Mouse (Mus musculus) forebrain, embryonic 13.5 days (tissue): ENCODE measurements around the gene Myl6b. TPM values are rescaled to one million over a fixed set of nuclear protein-coding genes. Genes with fewer than 3 reads are reported as not detected.
A peak's percentile ranks its signal among the peaks of the same experiment; 100 is the strongest.

ENCODE experiments used
- ATAC-seq: fragments of 200-750 bp; cut with Nextera tagmentation; 2 replicates; pipeline ENCODE4 v1.8.0; 2017
- H3K27ac ChIP-seq: fragments of 300-500 bp; sonication (generic); 2 replicates; pipeline ENCODE4 v1.5.1; 2015; ENCODE audit warnings: inconsistent platforms, mild to moderate bottlenecking, moderate library complexity
- H3K27me3 ChIP-seq: fragments of 300-500 bp; sonication (generic); 2 replicates; pipeline ENCODE4 v1.6.1; 2015; ENCODE audit warnings: mild to moderate bottlenecking, inconsistent platforms
- H3K36me3 ChIP-seq: fragments of 300-500 bp; sonication (generic); 2 replicates; pipeline ENCODE4 v1.6.1; 2015; ENCODE audit warnings: mild to moderate bottlenecking, inconsistent platforms; ENCODE audit not compliant: poor library complexity, severe bottlenecking
- H3K4me1 ChIP-seq: fragments of 300-500 bp; sonication (generic); 2 replicates; pipeline ENCODE4 v1.6.1; 2015; ENCODE audit warnings: inconsistent platforms
- H3K4me2 ChIP-seq: fragments of 300-500 bp; sonication (generic); 2 replicates; pipeline ENCODE4 v1.6.1; 2015; ENCODE audit warnings: inconsistent platforms, mild to moderate bottlenecking, moderate library complexity
- H3K4me3 ChIP-seq: fragments of 300-500 bp; sonication (generic); 2 replicates; pipeline ENCODE4 v1.5.1; 2015; ENCODE audit warnings: mild to moderate bottlenecking, inconsistent platforms
- H3K9ac ChIP-seq: fragments of 300-500 bp; sonication (generic); 2 replicates; pipeline ENCODE4 v1.6.1; 2015; ENCODE audit warnings: mild to moderate bottlenecking, inconsistent platforms
- H3K9me3 ChIP-seq: fragments of 300-500 bp; sonication (generic); replicated peaks from 2 replicates; pipeline ENCODE4 v1.6.1; 2016; ENCODE audit warnings: inconsistent platforms
- WGBS: fragments of 180-500 bp; shearing (Covaris S2); methylation state at CpG from one replicate; pipeline ENCODE4 v1.1.7; 2015; 5-methylcytosine and 5-hydroxymethylcytosine counted together
- polyA plus RNA-seq: library from polyadenylated mRNA; unstranded; fragments of >200 nt; fragmentation: Nextera tagmentation; extraction: Ambion mirVana; gene quantifications from 2 replicates; pipeline ENCODE4 v1.2.1, GENCODE M21; 2015

The Myl6b gene
- polyA plus RNA-seq, 1 experiment from 2014 or later = 4.1 TPM

DNA sequence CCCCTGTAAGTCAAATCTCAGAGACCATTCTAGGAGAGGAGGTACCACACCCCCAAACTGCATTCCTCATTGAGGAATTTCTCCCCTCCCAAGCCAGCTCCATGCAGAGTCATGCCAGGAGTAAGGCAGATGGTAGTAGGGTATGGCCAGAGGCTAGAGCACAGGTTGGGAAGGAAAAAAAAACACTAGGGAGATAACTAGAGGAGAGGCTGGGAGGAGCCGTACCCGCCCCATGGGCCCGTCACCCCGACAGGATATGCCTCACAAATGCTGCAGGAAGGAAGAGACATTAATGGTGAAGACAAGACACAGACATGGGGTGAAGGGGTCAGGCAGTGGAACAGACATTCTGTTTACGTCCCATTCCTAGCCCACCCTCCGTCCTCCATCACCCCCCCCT is 7.0 kb downstream of the Myl6b start:
- no peak for ATAC-seq
- Histone ChIP-seq H3K27me3 (no peaks in the 10 kb centered on the region), H3K27ac (no peak overlapping the region), H3K4me2 (peak overlapping the region; percentile 82), H3K9me3 (no peaks in the 10 kb centered on the region), H3K4me1 (peaks cover 28% of the 10 kb centered on the region), H3K9ac (peak overlapping the region; percentile 40; the same call in 1 of the 2 replicates), H3K36me3 (peaks cover 55% of the 10 kb centered on the region), H3K4me3 (peak overlapping the region; percentile 73; the same call in 1 of the 2 replicates)
- WGBS = 85% methylated on average over 6 of the region's 6 CpGs

DNA sequence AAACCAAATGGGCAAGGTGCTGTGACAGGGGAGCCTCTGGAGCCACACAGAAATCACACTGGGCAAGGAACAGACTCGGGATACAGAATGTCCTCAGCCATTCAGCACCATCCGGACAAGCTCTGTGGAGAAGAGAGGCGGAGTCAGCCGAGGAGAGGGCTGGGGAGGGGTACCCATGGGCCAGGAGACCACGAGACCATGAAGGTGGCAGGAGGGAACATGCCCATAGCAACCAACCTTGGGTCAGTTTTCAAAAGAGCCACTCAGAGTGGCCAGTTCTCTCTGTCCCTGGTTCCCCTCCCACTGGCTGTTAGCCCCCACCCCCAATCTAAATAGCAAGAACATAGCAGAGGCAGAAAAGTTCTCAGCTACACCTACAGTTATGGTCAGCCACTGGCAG is 7.6 kb downstream of the Myl6b start:
- Histone ChIP-seq H3K4me2 (no peak overlapping the region), H3K9me3 (no peaks in the 10 kb centered on the region), H3K9ac (no peak overlapping the region), H3K27me3 (no peaks in the 10 kb centered on the region), H3K4me3 (0 out of 2 replicates have a peak overlapping the region, but pooled peaks have one; percentile 6), H3K27ac (no peak overlapping the region), H3K36me3 (peaks cover 60% of the 10 kb centered on the region), H3K4me1 (peaks cover 28% of the 10 kb centered on the region)
- ATAC-seq = no peak
- WGBS = 46% methylated on average over 5 of the region's 5 CpGs

DNA sequence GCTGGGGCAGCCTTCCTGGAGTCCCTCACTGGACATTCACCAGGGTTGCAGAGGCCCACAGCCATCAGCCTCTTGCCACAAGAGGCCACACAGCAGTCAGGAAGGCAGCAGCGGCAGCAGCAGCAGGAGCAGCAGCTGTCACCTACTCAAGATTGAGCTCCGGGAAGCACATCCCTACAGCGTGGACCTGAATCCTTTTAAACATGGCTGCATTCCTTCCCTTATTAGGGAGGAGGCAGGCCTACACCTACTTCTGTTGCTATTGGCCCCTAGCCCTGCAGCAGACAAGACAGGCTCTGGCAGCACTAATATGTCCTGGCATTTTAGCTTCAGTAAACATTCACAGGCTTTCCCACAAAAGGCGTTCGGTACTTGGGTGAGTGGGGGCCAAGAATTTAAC is 8.3 kb downstream of the Myl6b start:
- no peak overlapping the region for H3K27ac ChIP-seq
- peaks cover 67% of the 10 kb centered on the region for H3K36me3 ChIP-seq
- 78% methylated on average over 5 of the region's 5 CpGs for WGBS
- 0 out of 2 replicates have a peak overlapping the region, but pooled peaks have one; percentile 18 for H3K9ac ChIP-seq
- no peak for ATAC-seq
- no peaks in the 10 kb centered on the region for H3K27me3 ChIP-seq
- H3K4me1 ChIP-seq = peaks cover 28% of the 10 kb centered on the region
- H3K4me2 ChIP-seq = no peak overlapping the region
- H3K9me3 ChIP-seq = no peaks in the 10 kb centered on the region
- no peak overlapping the region for H3K4me3 ChIP-seq

DNA sequence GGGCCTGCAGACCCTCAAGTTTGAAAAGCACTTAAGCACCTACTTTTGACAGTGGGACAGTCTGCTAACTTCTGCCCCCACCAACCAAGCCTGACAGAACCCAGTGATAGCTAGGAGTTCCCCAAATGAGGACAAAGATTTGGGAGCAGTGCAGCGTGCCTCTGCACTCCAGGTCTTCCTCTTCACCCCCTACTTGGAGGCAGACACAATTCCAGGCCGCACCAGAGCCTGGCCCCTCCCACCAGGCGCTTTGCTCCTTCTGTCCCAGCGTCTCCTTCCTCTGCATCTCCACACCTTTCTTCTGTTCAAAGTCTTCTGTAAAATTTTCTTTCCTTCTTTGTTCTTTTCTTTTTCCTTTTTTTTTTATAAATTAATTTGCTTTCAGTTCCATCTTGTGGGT is 8.7 kb downstream of the Myl6b start:
- ATAC-seq = no peak
- H3K36me3 ChIP-seq = peaks cover 71% of the 10 kb centered on the region
- no peak overlapping the region for H3K4me3 ChIP-seq
- no peaks in the 10 kb centered on the region for H3K27me3 ChIP-seq
- H3K4me1 ChIP-seq = peaks cover 24% of the 10 kb centered on the region
- no peaks in the 10 kb centered on the region for H3K9me3 ChIP-seq
- H3K4me2 ChIP-seq = no peak overlapping the region
- no peak overlapping the region for H3K27ac ChIP-seq
- WGBS = 67% methylated on average over 4 of the region's 4 CpGs
- H3K9ac ChIP-seq = 0 out of 2 replicates have a peak overlapping the region, but pooled peaks have one; percentile 18

DNA sequence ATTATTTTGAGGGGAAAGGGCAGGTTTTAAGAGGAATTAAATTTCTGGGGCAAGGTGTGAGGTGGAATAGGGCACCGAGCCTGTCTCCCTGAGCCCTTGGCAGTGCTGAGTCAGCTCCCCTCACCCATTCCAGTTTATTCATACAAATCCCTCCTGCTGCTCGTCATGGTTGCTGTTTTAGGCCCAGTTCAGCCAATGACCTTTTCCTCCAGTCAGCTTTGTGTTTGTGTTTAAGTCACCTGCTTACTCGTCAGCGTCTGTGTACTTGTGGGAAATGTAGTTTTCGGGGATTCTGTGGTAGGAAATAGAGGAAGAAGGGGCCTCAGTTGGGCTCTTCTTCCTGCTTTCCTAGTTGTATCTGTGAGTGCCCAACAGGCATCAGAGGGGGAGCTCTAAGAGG is 9.1 kb downstream of the Myl6b start:
- 0 out of 2 replicates have a peak overlapping the region, but pooled peaks have one; percentile 18 for H3K9ac ChIP-seq
- no peak overlapping the region for H3K4me2 ChIP-seq
- 69% methylated on average over 5 of the region's 5 CpGs for WGBS
- H3K9me3 ChIP-seq = no peaks in the 10 kb centered on the region
- no peaks in the 10 kb centered on the region for H3K27me3 ChIP-seq
- peaks cover 20% of the 10 kb centered on the region for H3K4me1 ChIP-seq
- H3K27ac ChIP-seq = no peak overlapping the region
- no peak overlapping the region for H3K4me3 ChIP-seq
- peaks cover 75% of the 10 kb centered on the region for H3K36me3 ChIP-seq
- ATAC-seq = no peak

DNA sequence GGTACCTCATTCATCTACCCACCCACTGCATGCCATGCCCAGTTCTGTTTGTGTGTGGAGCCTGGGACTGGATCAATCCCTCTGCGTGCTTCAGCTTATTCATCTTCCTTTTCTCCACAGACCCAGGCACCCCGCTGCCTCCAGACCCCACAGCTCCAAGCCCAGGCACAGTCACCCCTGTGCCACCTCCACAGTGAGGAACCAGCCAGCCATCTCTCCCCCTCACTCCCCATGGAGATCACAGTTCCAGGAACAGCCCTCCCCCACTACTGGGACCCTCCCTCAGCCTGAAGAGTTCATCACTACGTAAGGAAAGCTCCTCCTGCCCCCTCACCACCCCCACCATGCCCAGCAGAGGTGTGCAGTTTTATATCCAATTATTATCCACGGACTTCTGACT is 9.7 kb downstream of the Myl6b start:
- no peaks in the 10 kb centered on the region for H3K27me3 ChIP-seq
- WGBS = 88% methylated on average over 4 of the region's 4 CpGs
- no peak overlapping the region for H3K27ac ChIP-seq
- no peak for ATAC-seq
- H3K4me3 ChIP-seq = no peak overlapping the region
- H3K4me1 ChIP-seq = peaks cover 19% of the 10 kb centered on the region
- H3K36me3 ChIP-seq = peaks cover 81% of the 10 kb centered on the region
- H3K9me3 ChIP-seq = no peaks in the 10 kb centered on the region
- no peak overlapping the region for H3K9ac ChIP-seq
- no peak overlapping the region for H3K4me2 ChIP-seq

DNA sequence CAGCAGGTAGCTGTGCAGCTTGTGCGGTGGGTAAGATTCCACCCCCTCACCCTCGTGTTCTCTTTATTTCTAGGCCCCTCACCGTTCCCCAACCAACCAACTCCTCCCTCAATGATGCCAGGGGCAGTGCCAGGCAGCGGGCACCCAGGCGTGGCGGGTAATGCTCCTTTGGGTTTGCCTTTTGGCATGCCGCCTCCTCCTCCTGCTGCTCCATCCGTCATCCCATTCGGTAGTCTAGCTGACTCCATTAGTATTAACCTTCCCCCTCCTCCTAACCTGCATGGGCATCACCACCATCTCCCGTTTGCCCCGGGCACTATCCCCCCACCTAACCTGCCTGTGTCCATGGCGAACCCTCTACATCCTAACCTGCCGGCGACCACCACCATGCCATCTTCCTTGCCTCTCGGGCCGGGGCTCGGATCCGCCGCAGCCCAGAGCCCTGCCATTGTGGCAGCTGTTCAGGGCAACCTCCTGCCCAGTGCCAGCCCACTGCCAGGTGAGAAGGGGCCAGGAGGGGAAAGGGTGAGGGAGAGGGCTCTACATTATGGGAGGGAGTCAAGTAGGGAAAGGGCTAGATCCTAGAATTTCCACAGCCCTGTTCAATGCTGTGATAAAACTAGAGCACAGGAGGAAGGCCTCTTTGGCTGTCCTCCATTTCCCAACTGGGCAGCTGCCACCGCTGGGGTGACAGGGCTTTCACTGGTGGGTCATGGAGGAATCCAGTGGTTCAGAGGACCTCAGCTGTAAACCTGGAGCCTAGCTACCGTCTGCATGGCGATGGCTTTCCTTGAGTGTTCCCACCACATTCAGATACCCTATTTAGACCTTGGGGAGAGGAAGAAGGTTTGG is 10.4 kb downstream of the Myl6b start:
- no peaks in the 10 kb centered on the region for H3K9me3 ChIP-seq
- H3K27ac ChIP-seq = no peak overlapping the region; the same call in 1 of the 2 replicates
- H3K36me3 ChIP-seq = peaks cover 88% of the 10 kb centered on the region
- H3K27me3 ChIP-seq = no peaks in the 10 kb centered on the region
- 0 out of 2 replicates have a peak overlapping the region, but pooled peaks have one; percentile 16 for H3K9ac ChIP-seq
- no peak overlapping the region for H3K4me2 ChIP-seq
- no peak for ATAC-seq
- WGBS = 95% methylated on average over 22 of the region's 22 CpGs
- no peak overlapping the region for H3K4me3 ChIP-seq
- H3K4me1 ChIP-seq = peaks cover 19% of the 10 kb centered on the region

DNA sequence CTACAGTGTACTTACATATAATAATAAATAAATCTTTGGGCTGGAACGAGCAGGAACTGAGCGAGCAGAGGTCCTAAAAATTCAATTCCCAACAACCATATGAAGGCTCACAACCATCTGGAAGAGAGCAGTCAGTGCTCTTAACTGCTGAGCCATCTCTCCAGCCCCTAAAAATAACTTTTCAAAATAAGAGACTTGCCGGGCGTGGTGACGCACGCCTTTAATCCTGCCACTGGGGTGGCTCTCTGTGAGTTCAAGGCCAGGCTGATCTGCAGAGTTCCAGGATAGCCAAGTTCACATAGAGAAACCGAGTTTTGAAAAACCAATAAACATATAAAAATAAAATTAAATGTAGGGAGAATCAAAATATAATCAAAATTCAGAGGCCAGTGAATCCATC is 12.1 kb downstream of the Myl6b start:
- H3K36me3 ChIP-seq = peaks cover 98% of the 10 kb centered on the region
- ATAC-seq = no peak
- H3K9me3 ChIP-seq = no peaks in the 10 kb centered on the region
- H3K4me3 ChIP-seq = no peak overlapping the region
- H3K27ac ChIP-seq = no peak overlapping the region
- no peak overlapping the region for H3K9ac ChIP-seq
- H3K27me3 ChIP-seq = no peaks in the 10 kb centered on the region
- no peak overlapping the region for H3K4me2 ChIP-seq
- peaks cover 4% of the 10 kb centered on the region for H3K4me1 ChIP-seq
- WGBS = 95% methylated on average over 7 of the region's 7 CpGs

DNA sequence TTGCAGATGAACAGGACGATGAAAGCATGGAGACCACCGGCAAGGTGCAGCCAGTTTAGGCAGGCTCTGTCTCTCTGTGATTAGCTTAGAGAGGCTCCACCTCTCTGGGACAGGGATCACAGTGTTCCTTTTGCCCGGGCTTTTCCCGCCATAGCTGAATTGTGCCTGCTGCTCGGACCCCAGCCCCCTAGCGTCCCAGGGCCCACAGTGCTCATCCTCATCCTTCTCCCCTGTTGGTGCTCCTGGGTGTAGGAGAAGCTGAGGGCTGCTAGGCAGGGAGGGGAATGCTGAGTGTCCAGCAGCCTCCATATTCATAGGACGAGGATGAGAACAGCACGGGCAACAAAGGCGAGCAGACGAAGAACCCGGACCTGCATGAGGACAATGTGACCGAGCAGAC is 24.1 kb downstream of the Myl6b start:
- Histone ChIP-seq H3K27me3 (no peaks in the 10 kb centered on the region), H3K36me3 (peaks cover 96% of the 10 kb centered on the region), H3K27ac (no peak overlapping the region), H3K4me2 (no peak overlapping the region), H3K9ac (no peak overlapping the region), H3K9me3 (no peaks in the 10 kb centered on the region), H3K4me3 (no peak overlapping the region), H3K4me1 (no peaks in the 10 kb centered on the region)
- 82% methylated on average over 12 of the region's 12 CpGs for WGBS
- ATAC-seq = no peak

DNA sequence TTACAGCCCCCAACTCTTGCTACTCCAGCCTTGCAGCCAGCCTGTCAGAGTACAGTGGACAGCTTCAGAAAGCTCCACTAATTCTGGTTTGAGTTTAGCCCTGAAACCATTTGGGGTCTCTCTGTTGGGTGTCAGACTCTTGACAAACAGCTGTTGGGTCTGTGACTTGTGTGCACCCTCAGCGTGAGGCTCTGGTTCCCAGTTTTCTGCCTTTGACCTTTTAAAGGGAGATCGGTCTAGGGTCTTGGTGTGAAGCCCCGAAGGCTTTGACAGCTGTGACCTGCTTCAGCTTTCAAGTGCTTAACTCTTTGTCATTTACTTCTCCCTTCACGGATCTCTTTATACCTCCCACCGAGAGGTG is 38.2 kb downstream of the Myl6b start:
- ATAC-seq = no peak
- Histone ChIP-seq H3K4me3 (peak overlapping the region; percentile 98), H3K27ac (peak overlapping the region; percentile 97), H3K4me1 (peaks cover 19% of the 10 kb centered on the region), H3K36me3 (peaks cover 42% of the 10 kb centered on the region), H3K9ac (peak overlapping the region; percentile 99), H3K9me3 (no peaks in the 10 kb centered on the region), H3K4me2 (peak overlapping the region; percentile 94), H3K27me3 (no peaks in the 10 kb centered on the region)
- WGBS = 3% methylated on average over 5 of the region's 5 CpGs

DNA sequence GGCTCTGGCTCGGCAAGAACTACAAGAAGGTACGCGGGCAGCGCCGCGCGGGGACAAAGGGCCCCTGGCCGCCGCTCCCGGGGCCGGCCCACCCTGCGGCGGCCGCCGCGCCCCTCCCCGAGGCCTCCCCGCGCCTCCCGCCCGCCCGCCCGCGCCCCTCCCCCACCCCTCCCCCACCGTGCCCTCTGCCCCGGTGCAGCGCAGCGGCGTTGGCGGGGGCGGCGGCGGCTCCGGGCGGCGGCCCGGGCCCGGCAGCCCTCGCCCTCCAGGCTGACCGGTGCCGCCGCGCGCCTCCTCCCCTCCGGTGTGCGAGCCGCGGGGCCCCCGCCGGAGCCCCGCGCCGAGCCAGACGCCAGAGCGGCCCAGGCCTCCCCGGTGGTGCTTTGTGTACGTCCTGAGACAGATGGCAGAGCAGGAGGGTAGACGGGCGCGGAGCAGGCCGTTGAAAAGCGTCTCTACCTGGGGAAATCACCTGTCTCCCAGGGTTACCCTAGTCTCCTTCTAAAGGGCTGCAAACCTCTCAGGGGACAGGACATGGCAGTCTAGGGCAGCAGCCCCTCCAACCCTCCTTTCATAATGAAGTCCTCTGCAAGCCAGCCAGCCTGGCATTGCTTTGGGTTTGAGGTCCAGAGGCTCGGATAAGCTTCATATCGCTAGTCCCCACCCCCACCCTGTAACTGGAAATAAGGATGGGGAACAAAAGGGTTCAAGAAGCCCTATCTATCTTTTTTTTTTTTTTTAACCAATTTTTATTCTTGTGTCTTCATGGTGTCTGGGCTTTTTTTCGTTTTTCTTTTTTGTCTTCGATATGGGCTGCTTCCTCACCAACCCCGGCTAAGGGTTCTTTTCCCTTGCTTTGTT is 38.8 kb downstream of the Myl6b start:
- Histone ChIP-seq H3K9me3 (no peaks in the 10 kb centered on the region), H3K27ac (peak overlapping the region; percentile 97), H3K27me3 (no peaks in the 10 kb centered on the region), H3K9ac (peak overlapping the region; percentile 99), H3K4me3 (peak overlapping the region; percentile 98), H3K36me3 (peaks cover 36% of the 10 kb centered on the region), H3K4me2 (peak overlapping the region; percentile 94), H3K4me1 (peaks cover 22% of the 10 kb centered on the region)
- peak; percentile 62 for ATAC-seq
- 2% methylated on average over 28 of the region's 67 CpGs for WGBS
